Mouse (Mus musculus) heart, postnatal 36 days (tissue): ENCODE results near the gene Scgb2b12. TPM values are rescaled to one million over a fixed set of nuclear protein-coding genes. Genes with fewer than 3 reads are reported as not detected.
"Not testable (repeated sequence)": the region's sequence is repeated elsewhere in the genome, so short reads cannot be mapped to it uniquely, and the experiment has no call there.

Experiments
- DNase-seq, 2 experiments: peaks; one replicate each; pipeline ENCODE4 v3.0.0; 2021 to 2022
- intact Hi-C: fragments of 180-260 bp; cut with DNase I; formaldehyde crosslinking; loops from one replicate; pipeline ENCODE4 v1.15.1; 2025
- total RNA-seq, 2 experiments: library from RNA; stranded (reverse); gene quantifications; 2 replicates each; pipeline ENCODE4 v1.2.3; 2021

The Scgb2b12 gene
- total RNA-seq, result not detected

GRCm38 (mm10) chr7:32327145-32327544 is at the start of gene Scgb2b12:
Gene Scgb2b12 (minus strand): TSS chr7:32327245.
- intact Hi-C loops, DNase-seq: not testable (repeated sequence)

- DNase-seq, intact Hi-C loops: not testable (repeated sequence)
These were observed 6.8 kb upstream of the Scgb2b12 start, which contains the start of gene Scgb1b12 for GRCm38 (mm10) chr7:32333882-32334281. Gene Scgb1b12 (plus strand): TSS chr7:32334182.

Other genes with a start within 250 kb of the Scgb2b12 start
- gene Scgb1b10, start 226.4 kb downstream of the Scgb2b12 start, total RNA-seq, result not detected
- gene Scgb2b11, start 116.1 kb downstream of the Scgb2b12 start, total RNA-seq, result not detected
- not detected for gene Scgb1b11, start 104.4 kb downstream of the Scgb2b12 start, total RNA-seq
- gene Scgb1b12, start 6.9 kb upstream of the Scgb2b12 start, total RNA-seq, result not detected
- not detected for gene Scgb1b29, start 114.3 kb upstream of the Scgb2b12 start, total RNA-seq